Mouse (Mus musculus): ENCODE data around the gene Hoxd9. TPM values are rescaled to one million over a fixed set of nuclear protein-coding genes. Genes with fewer than 3 reads are reported as not detected.
A peak's percentile ranks its signal among the peaks of the same experiment; 100 is the strongest.

Gene Hoxd9
- polyA plus RNA-seq, 1 experiment = 3.5 TPM

DNA sequence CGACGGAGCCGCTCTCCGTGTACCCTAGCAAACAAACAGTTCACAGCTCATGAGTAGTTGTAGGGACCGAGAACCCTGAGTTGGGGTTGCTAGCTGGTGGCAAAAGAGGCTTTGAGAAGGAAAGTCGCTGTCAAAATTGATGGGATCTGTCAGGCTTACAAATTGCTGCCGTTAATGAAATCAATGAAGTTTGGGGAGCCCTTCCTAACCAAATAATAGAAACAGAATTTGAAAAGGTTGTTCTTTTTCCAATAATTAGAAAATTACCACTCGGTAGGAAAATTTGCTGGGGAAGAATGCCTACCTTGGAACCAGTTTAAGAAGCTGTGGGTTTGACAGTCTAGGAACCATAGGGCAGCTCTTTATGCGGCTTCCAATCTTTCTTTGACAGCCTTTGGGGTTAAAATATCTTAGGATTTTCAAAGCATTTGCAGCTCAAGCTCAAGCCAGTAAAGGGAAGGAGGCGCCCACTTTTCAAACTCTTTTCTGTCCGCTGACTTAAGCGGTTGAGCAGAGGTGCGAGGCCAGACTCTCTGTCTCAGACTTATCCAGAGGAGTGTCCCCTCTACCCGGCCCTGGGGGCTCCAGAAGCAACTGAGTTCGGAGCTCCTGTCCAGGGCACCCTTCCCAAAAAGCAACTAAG, 39.4 kb upstream of the Hoxd9 start:
- H3K4me1 ChIP-seq (ENCODE audit: control insufficient read depth, insufficient read depth, low read length) = no peaks in the 10 kb centered on the region; the same call in 1 of the 2 replicates
- H3K4me3 ChIP-seq (ENCODE audit: insufficient read depth, low read length) = peak overlapping the region; percentile 6; the same call in 1 of the 2 replicates
- H3K27ac ChIP-seq (ENCODE audit: insufficient read depth, low read length) = no peak overlapping the region
- TF ChIP-seq CTCF (IDR thresholded peaks at IDR 0.05; ENCODE audit: borderline replicate concordance, insufficient read depth, low read length) = no peak
- no peak for TF ChIP-seq POLR2A (IDR thresholded peaks at IDR 0.05; ENCODE audit: low read depth, low read length)

DNA sequence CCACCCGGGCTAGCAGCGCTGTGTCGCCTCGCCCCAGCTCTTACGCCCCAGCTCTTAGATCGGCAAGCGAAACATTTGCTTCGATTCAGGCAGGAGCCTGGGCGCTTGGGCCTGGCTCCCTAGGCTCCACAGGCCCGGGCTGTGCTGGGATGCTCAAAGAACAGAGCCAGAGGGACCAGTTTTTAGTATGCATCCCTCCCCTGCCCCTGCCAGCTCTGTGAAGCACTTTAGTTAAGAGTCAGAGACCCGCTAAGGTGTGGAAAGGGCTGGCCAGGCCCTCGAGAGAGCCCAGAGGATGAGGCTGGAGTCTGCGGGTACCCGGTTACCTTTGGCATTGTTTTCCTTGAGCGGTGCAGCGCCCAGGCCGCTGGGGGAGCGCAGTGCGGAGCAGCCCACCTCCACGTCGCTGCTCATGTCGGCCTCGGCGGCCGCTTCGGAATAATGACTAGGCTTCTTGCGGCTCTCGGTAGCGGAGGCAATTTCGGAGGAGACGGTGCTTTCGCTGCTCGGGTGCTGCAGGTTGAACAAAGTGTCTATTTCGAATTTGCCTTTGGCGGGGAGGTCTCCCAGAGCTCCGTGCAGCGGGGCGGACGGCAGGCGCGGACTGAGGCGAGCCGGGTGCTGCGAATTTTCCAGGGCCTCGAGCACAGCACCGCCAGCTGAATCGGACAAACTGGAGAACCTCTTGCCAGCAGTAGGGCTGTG, 38.7 kb upstream of the Hoxd9 start:
- no peak overlapping the region for H3K27ac ChIP-seq (ENCODE audit: insufficient read depth, low read length)

GRCm38 (mm10) chr2:74659507-74660005, 38.0 kb upstream of the Hoxd9 start, which contains the start of gene Evx2:
Gene Evx2 (minus strand): TSS chr2:74659557.
- Histone ChIP-seq H3K27ac (ENCODE audit: insufficient read depth, low read length) (no peak within 1 kb of the TSS), H3K4me1 (ENCODE audit: control insufficient read depth, insufficient read depth, low read length) (no peaks in the 10 kb centered on the region; the same call in 1 of the 2 replicates), H3K4me3 (ENCODE audit: insufficient read depth, low read length) (peak within 1 kb of the TSS; percentile 6; the same call in 1 of the 2 replicates)
- TF ChIP-seq POLR2A (IDR thresholded peaks at IDR 0.05; ENCODE audit: low read depth, low read length) (no peak), CTCF (IDR thresholded peaks at IDR 0.05; ENCODE audit: borderline replicate concordance, insufficient read depth, low read length) (no peak)

More for the DNA sequence above, 38.7 kb upstream of the Hoxd9 start:
- Histone ChIP-seq H3K4me1 (ENCODE audit: control insufficient read depth, insufficient read depth, low read length) (no peaks in the 10 kb centered on the region; the same call in 1 of the 2 replicates), H3K4me3 (ENCODE audit: insufficient read depth, low read length) (peak overlapping the region; percentile 6; the same call in 1 of the 2 replicates)
- TF ChIP-seq CTCF (IDR thresholded peaks at IDR 0.05; ENCODE audit: borderline replicate concordance, insufficient read depth, low read length) (no peak), POLR2A (IDR thresholded peaks at IDR 0.05; ENCODE audit: low read depth, low read length) (no peak)

DNA sequence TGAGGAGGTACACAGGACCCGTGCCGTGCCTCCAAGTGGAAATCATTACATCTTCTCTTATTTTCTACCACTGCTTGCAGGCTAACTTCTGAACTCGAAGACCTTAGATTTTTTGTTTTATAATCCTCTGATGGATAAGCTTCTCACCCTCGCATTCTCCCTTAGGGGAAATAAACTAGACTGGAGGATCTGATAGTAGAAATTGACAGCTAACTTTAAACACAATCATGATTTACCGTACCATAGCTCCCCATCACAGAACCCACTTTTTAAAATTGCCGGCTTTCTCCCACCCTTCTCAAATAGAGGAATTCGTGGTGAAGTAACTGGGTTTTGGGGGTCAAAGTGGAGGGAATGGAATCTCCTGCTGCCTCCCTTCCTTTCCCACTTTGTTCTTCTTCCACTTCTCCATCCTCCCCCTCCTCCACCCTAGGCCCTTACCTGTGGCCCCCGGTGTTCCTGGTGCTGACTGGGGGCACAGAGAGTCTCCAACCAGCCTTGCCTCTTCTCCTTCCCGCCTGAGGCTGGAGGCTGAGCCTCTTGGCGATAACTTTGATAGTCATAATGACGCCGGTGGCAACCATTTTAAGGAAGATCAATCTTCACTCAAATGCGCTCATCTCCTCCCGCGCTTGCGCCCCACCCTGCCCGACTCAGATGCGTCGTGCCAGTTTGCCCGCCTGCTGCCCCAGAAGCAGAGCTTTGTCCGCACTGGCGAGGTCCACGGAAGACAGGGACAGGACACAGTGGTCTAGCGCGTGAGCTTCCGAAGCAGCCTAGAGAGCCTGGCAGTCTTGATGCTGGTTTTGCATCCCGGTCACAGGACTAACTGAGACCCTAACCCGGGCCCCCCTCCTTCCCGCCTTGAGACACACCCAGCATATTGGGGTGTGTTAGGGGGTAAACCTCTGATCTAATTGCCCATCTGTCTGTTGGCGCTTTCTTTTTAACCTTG, 36.8 kb upstream of the Hoxd9 start:
- H3K4me3 ChIP-seq (ENCODE audit: insufficient read depth, low read length) = peak overlapping the region; percentile 20; the same call in 1 of the 2 replicates
- no peaks in the 10 kb centered on the region; the same call in 1 of the 2 replicates for H3K4me1 ChIP-seq (ENCODE audit: control insufficient read depth, insufficient read depth, low read length)
- H3K27ac ChIP-seq (ENCODE audit: insufficient read depth, low read length) = no peak overlapping the region
- no peak for TF ChIP-seq POLR2A (IDR thresholded peaks at IDR 0.05; ENCODE audit: low read depth, low read length)
- no peak for TF ChIP-seq CTCF (IDR thresholded peaks at IDR 0.05; ENCODE audit: borderline replicate concordance, insufficient read depth, low read length)

DNA sequence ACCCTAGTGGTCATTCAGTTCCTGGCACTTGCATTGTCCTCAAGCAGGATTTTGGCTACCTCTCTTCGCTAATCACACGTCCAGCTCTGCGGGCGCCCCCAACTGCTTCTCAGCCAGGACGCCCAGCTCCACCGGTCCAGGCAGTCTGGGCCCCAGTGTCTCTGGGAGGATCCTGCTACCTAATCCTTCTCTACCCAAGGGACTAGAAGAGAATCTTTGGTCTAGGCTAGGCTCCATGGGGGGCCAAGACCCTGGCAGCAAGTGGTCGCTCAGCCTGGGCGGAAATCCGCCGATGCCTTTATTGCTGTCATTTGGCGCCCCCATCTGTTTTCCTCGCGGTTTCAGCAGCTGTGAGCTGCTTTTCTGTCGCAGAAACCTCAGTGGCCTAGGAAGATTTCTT, 35.8 kb upstream of the Hoxd9 start:
- H3K4me3 ChIP-seq (ENCODE audit: insufficient read depth, low read length) = no peak overlapping the region
- H3K27ac ChIP-seq (ENCODE audit: insufficient read depth, low read length) = no peak overlapping the region
- TF ChIP-seq POLR2A (IDR thresholded peaks at IDR 0.05; ENCODE audit: low read depth, low read length) = no peak
- 0 out of 2 replicates have a peak, but pooled peaks have one; percentile 13 for TF ChIP-seq CTCF (IDR thresholded peaks at IDR 0.05; ENCODE audit: borderline replicate concordance, insufficient read depth, low read length)
- no peaks in the 10 kb centered on the region for H3K4me1 ChIP-seq (ENCODE audit: control insufficient read depth, insufficient read depth, low read length)

GRCm38 (mm10) chr2:74663291-74663925, 34.1 kb upstream of the Hoxd9 start:
- Histone ChIP-seq H3K27ac (ENCODE audit: insufficient read depth, low read length) (no peak overlapping the region), H3K4me1 (ENCODE audit: control insufficient read depth, insufficient read depth, low read length) (no peaks in the 10 kb centered on the region), H3K4me3 (ENCODE audit: insufficient read depth, low read length) (no peak overlapping the region)
- no peak for TF ChIP-seq POLR2A (IDR thresholded peaks at IDR 0.05; ENCODE audit: low read depth, low read length)
- TF ChIP-seq CTCF (IDR thresholded peaks at IDR 0.05; ENCODE audit: borderline replicate concordance, insufficient read depth, low read length) = peak; percentile 32; the same call in 1 of the 2 replicates

- no peak overlapping the region for H3K4me3 ChIP-seq (ENCODE audit: insufficient read depth, low read length)
- TF ChIP-seq POLR2A (IDR thresholded peaks at IDR 0.05; ENCODE audit: low read depth, low read length) = no peak
- no peak for TF ChIP-seq CTCF (IDR thresholded peaks at IDR 0.05; ENCODE audit: borderline replicate concordance, insufficient read depth, low read length)
- H3K27ac ChIP-seq (ENCODE audit: insufficient read depth, low read length) = peak overlapping the region; percentile 51
- H3K4me1 ChIP-seq (ENCODE audit: control insufficient read depth, insufficient read depth, low read length) = no peaks in the 10 kb centered on the region
These were observed 31.1 kb upstream of the Hoxd9 start for GRCm38 (mm10) chr2:74666411-74666810.

DNA sequence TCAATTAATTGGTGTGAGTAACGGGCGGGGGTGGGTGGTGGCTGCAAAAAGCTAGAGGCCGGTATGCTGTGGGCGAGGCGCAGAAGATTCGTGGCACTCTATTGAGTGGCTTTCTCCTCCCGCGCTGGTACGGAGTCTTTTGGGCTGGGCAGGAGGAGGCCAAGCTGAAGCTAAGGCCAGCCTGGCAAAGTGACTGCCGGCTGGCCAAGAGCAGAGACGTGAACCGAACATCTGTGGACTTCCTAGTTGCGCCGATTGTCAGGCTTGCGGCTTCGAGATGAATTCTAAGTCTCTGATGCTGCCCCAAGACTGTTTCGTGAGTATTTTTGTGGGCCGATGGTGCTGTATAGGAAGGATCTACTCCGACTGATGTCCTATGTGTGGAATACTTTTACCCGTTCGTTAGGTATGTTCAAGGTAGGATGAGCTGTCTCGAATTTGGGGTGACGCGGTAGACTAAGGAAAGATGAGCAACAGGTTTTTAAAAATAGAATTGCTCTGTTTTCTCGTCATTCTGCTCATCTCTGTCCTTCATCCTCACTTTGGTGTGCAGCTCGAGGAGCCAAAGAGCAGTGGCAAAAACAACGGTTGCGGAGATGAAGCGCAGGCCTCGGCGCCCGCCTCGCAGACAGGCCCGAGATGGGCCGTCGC, 30.2 kb upstream of the Hoxd9 start:
- Histone ChIP-seq H3K4me1 (ENCODE audit: control insufficient read depth, insufficient read depth, low read length) (no peaks in the 10 kb centered on the region), H3K27ac (ENCODE audit: insufficient read depth, low read length) (peak overlapping the region; percentile 82), H3K4me3 (ENCODE audit: insufficient read depth, low read length) (peak overlapping the region; percentile 4; the same call in 1 of the 2 replicates)
- TF ChIP-seq CTCF (IDR thresholded peaks at IDR 0.05; ENCODE audit: borderline replicate concordance, insufficient read depth, low read length) (no peak), POLR2A (IDR thresholded peaks at IDR 0.05; ENCODE audit: low read depth, low read length) (peak; percentile 46)

All from embryonic fibroblast, embryonic 13.5 days (primary cell).